ENCODE assay signal across 19 mouse cellular contexts in genomic region chr8:107510766-107511165, GRCm38 (mm10).
"Had no signal": no experiment of that assay in that cellular context is flagged by ENCODE, and none has a peak within 500 bp of the region (broad histone marks: within the 10 kb centered on the region; RNA-seq: fewer than 3 reads in every experiment).

No protein-coding gene starts in this region.

- DNase-seq: kidney, adult 18-20 months; kidney, postnatal 10 days; kidney, postnatal 36 days; layer of hippocampus, adult 9-11 months; liver, postnatal 0 days; lung, embryonic 14.5 days; thymus, adult 2 months; thymus, postnatal 14 days; thymus, postnatal 4 days had no signal

- H3K9me3 ChIP-seq: megakaryocyte, embryonic 14.5 days; midbrain, embryonic 10.5 days; midbrain, embryonic 13.5 days had no signal

- H3K9ac ChIP-seq: liver, embryonic 14.5 days; liver, postnatal 0 days; lung, embryonic 14.5 days; midbrain, embryonic 13.5 days had no signal

- ATAC-seq: intestine, embryonic 16.5 days; liver, postnatal 0 days; lung, postnatal 0 days; midbrain, embryonic 13.5 days; midbrain, embryonic 16.5 days had no signal

- H3K4me3 ChIP-seq: megakaryocyte, embryonic 14.5 days; midbrain, embryonic 10.5 days; midbrain, embryonic 13.5 days had no signal

- H3K27me3 ChIP-seq: megakaryocyte, embryonic 14.5 days; midbrain, embryonic 13.5 days had no signal

- H3K4me2 ChIP-seq: liver, embryonic 11.5 days; lung, embryonic 14.5 days; midbrain, embryonic 13.5 days had no signal

- H3K27ac ChIP-seq: liver, embryonic 14.5 days; macrophage; midbrain, embryonic 10.5 days; midbrain, embryonic 13.5 days; stomach, postnatal 0 days had no signal

- H3K4me1 ChIP-seq: midbrain, embryonic 10.5 days; midbrain, embryonic 13.5 days had no signal
